Mouse (Mus musculus): ENCODE data around the gene Blzf1.
A peak's percentile ranks its signal among the peaks of the same experiment; 100 is the strongest.

Gene Blzf1

GRCm38 (mm10) chr1:164307124-164307751, at the start of gene Blzf1:
TSS of gene Blzf1 (minus strand) at chr1:164307489.
- no peak; the same call in 1 of the 2 replicates for TF ChIP-seq GATA4 (IDR thresholded peaks at IDR 0.05; ENCODE audit: insufficient replicate concordance, low read length)

DNA sequence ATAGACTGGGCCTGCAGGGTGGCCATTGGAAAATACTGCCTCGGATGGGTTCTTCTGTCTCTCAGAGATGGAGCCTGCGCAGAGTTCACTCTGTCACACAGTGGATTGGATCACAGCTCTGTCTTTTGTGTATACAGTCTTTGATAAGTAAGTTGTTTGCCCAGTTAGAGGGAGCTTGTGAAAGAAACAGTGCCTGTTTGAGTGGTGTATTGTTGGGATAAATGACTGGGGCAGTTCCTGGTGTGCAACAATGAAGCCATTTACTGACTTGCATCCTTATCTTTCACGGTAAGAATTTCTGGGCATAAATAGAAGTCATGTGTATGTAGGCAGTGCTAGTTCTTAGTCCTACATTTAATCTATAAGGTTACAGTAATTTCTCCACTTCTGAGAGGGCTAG, 46.2 kb upstream of the Blzf1 start:
- TF ChIP-seq GATA4 (IDR thresholded peaks at IDR 0.05; ENCODE audit: insufficient replicate concordance, low read length) = no peak

- peak; percentile 89 for TF ChIP-seq GATA4 (IDR thresholded peaks at IDR 0.05; ENCODE audit: insufficient replicate concordance, low read length)
Observed at GRCm38 (mm10) chr1:164342161-164342560, 34.9 kb upstream of the Blzf1 start.

DNA sequence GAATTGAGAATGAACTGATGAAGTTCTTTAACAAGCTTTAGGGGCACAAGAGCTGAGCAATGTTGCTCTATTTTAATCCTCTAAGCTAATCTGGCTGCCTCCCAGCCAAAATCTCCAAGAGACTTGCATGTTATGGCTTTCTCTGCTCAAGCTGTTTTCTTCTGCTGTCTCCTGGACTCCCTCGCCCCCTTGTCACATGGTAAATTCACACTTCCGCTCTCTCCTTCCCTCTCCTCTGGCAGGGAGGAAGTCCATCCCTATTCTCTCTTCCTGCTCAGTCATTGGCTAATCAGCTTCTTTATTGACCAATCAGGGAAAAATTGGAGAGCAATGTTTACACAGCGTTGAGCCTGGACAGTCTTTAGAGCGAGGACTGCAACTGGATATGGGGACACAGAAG, 28.6 kb upstream of the Blzf1 start:
- TF ChIP-seq GATA4 (IDR thresholded peaks at IDR 0.05; ENCODE audit: insufficient replicate concordance, low read length) = no peak

DNA sequence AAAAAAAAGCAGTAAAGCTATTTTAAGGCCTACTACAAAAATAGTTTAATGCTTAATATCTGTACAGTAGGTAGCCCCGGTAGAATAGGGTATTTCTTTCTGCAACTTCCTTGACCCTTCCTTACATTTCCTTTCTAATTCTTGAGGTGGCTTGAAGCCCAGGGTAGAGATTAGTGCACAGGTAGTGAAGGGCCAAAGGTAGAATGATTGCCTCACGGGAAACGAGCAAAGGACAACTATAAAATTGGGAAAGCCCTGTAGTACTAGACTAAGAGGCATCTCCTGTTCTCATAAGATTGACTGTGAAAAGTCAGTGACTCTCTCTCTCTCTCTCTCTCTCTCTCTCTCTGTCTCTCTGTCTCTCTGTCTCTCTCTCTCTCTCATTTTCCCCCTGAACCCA, 28.1 kb upstream of the Blzf1 start:
- no peak for TF ChIP-seq GATA4 (IDR thresholded peaks at IDR 0.05; ENCODE audit: insufficient replicate concordance, low read length)

DNA sequence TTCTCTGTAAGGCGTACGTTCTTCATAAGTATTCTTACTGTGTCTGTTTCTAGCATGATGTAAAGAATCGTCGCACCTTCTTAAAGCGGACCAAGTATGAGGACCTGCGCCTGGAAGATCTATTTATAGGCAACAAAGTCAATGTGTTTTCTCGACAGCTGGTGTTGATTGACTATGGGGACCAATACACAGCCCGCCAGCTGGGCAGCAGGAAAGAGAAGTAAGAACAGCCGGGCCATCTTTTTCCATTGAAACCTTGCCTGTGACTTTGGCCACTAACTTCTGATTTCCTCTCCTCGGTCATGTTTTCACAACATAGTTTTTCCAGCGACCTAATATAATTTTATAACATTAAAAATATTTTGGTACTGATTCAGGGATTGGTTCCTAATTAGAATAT, 25.3 kb upstream of the Blzf1 start:
- TF ChIP-seq GATA4 (IDR thresholded peaks at IDR 0.05; ENCODE audit: insufficient replicate concordance, low read length) = no peak

GRCm38 (mm10) chr1:164327764-164328163, 20.5 kb upstream of the Blzf1 start:
- TF ChIP-seq GATA4 (IDR thresholded peaks at IDR 0.05; ENCODE audit: insufficient replicate concordance, low read length) = no peak

GRCm38 (mm10) chr1:164326600-164327155, 19.4 kb upstream of the Blzf1 start:
- no peak for TF ChIP-seq GATA4 (IDR thresholded peaks at IDR 0.05; ENCODE audit: insufficient replicate concordance, low read length)

GRCm38 (mm10) chr1:164324878-164325277, 17.6 kb upstream of the Blzf1 start:
- no peak for TF ChIP-seq GATA4 (IDR thresholded peaks at IDR 0.05; ENCODE audit: insufficient replicate concordance, low read length)

- no peak for TF ChIP-seq GATA4 (IDR thresholded peaks at IDR 0.05; ENCODE audit: insufficient replicate concordance, low read length)
Observed at GRCm38 (mm10) chr1:164324221-164324620, 16.9 kb upstream of the Blzf1 start.

DNA sequence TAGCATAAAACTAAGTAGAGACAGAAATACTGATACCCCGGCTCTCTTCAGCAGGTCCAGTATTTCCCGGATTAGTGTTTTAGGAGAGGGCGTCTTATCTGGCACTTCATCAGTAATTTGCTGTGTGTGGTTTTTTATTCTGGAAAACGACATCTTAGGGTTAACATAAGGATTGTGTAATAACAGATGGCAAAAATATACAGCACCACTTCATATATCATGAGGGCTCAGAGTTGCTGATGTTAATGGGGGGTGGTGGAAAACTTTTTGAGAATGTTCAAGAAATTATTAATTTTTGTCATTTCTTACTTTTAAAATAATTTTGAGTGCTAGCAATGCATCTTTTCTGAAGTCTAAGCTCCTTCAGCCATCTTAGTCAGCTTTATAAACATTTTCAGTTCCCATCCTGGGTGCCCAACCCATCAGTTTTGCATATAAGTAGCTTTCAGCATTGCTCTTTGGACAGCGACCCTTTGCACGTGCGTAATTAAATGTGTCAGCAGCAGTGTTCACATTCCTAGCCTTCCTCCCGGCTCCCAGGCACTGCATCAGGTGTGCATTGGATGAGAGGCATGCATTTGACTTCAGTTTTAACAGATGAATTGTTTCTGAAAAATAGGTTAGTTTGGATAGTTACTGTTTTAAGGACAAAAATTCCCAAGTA, 15.8 kb upstream of the Blzf1 start:
- no peak for TF ChIP-seq GATA4 (IDR thresholded peaks at IDR 0.05; ENCODE audit: insufficient replicate concordance, low read length)

DNA sequence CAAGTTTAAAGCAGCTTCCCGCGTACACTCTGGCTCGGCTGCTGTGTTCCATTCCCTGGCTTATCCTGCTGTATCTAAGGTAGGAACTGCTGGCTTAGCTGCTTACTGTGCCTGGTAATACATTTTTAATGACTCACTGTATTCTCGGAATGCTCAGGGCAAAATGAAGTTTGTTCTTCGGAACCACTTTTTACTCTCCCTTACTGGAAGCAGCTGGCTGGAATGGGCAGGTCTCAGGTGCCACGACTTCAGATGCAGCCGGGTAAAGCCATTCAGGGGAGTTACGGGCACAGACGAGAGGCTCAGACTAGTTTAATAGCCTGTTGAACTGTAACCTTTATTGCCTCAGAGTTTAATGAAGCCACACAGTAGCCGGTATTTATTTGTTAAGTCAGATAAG, 14.1 kb upstream of the Blzf1 start:
- TF ChIP-seq GATA4 (IDR thresholded peaks at IDR 0.05; ENCODE audit: insufficient replicate concordance, low read length) = no peak

DNA sequence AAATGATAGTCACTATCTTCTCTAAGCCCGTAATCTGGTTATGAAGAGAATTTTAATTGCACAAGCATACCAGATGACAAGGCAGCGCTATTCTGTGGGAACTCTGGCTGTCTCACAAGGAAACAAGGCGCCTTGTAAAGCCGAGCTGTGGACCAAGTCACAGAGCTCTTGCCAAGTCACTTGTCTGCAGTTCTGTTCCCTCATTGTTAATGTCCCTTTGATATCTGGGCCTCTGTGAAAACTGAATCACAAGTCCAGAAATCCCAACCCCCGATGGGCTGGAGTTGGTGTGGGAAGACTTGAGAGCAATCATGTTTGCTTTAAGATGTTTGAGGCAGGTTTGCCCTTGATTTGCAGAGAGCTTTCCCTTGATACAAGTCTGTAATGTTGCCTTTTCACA, 13.4 kb upstream of the Blzf1 start:
- TF ChIP-seq GATA4 (IDR thresholded peaks at IDR 0.05; ENCODE audit: insufficient replicate concordance, low read length) = no peak

- TF ChIP-seq GATA4 (IDR thresholded peaks at IDR 0.05; ENCODE audit: insufficient replicate concordance, low read length) = no peak
Observed at GRCm38 (mm10) chr1:164319542-164320140, 12.4 kb upstream of the Blzf1 start.

DNA sequence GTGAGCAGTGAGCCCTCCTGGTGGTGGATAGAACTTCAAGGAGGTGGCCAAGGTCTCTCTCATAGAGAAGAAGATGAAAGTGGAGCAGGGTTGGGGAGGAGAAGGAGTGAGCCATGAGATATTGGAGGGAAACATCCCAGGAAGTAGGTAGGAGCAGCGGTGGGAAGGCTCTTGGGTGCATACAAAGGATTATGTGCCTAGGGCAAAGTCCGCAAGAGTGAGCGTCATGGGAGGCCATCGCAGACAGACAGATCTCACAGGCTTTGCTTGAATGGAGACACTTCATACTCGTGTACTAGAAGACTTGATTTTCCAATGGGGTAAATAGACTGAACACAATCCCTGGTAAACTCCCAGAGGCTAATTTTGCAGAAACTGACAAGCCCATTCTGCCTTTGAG, 11.2 kb upstream of the Blzf1 start:
- no peak for TF ChIP-seq GATA4 (IDR thresholded peaks at IDR 0.05; ENCODE audit: insufficient replicate concordance, low read length)

GRCm38 (mm10) chr1:164317261-164317660, 10.0 kb upstream of the Blzf1 start:
- no peak for TF ChIP-seq GATA4 (IDR thresholded peaks at IDR 0.05; ENCODE audit: insufficient replicate concordance, low read length)

Measured in liver, adult (tissue).